Mouse (Mus musculus): ENCODE measurements around the gene Rpp14. TPM values are rescaled to one million over a fixed set of nuclear protein-coding genes. Genes with fewer than 3 reads are reported as not detected.
A peak's percentile ranks its signal among the peaks of the same experiment; 100 is the strongest.

Gene Rpp14
- 53.7 and 55.8 TPM in 2 replicates for polyA plus RNA-seq (2015; fragmentation: Nextera tagmentation; extraction: Ambion mirVana)

GRCm38 (mm10) chr14:8080165-8080679 lies at the start of gene Rpp14:
TSS of gene Rpp14 (plus strand) at chr14:8080367.
- Histone ChIP-seq H3K4me1 (peaks cover 13% of the 10 kb centered on the region), H3K9ac (peak within 1 kb of the TSS; percentile 88), H3K27me3 (no peaks in the 10 kb centered on the region), H3K9me3 (no peaks in the 10 kb centered on the region), H3K36me3 (peaks cover 17% of the 10 kb centered on the region), H3K4me2 (replicated peaks) (peak within 1 kb of the TSS; percentile 92), H3K4me3 (peak within 1 kb of the TSS; percentile 73), H3K27ac (peak within 1 kb of the TSS; percentile 96)
- ATAC-seq (ENCODE audit: low FRiP score, low read depth), result peak; percentile 95
- WGBS, result under 1% methylated on average over 47 of the region's 47 CpGs

DNA sequence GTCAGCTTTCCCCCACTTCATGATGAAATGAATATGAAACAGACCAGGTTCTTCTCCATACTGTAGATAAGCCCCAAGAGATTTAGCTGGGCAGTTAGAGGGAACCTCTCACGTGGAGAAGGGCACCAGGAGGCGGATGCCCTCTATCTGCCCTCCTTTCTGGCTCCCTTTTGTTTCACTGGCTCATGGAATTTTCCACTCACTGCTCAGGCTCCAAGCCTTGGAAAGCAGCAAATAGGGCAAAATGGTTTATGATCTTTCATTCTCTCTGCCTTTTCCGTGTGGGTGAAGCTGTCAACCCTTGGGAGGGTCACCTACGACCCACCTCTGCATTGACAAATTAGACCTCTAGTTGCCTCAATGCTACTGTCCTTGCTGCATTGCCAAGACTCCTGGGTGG lies 49.6 kb upstream of the Rpp14 start:
- Histone ChIP-seq H3K27ac (no peak overlapping the region), H3K4me3 (no peak overlapping the region), H3K36me3 (no peaks in the 10 kb centered on the region), H3K27me3 (no peaks in the 10 kb centered on the region), H3K4me1 (0 out of 2 replicates have a peak, but pooled peaks cover 8% of the 10 kb centered on the region), H3K4me2 (replicated peaks) (no peak overlapping the region), H3K9ac (no peak overlapping the region), H3K9me3 (no peaks in the 10 kb centered on the region)
- ATAC-seq (ENCODE audit: low FRiP score, low read depth), result no peak
- 66% methylated on average over 4 of the region's 4 CpGs for WGBS

DNA sequence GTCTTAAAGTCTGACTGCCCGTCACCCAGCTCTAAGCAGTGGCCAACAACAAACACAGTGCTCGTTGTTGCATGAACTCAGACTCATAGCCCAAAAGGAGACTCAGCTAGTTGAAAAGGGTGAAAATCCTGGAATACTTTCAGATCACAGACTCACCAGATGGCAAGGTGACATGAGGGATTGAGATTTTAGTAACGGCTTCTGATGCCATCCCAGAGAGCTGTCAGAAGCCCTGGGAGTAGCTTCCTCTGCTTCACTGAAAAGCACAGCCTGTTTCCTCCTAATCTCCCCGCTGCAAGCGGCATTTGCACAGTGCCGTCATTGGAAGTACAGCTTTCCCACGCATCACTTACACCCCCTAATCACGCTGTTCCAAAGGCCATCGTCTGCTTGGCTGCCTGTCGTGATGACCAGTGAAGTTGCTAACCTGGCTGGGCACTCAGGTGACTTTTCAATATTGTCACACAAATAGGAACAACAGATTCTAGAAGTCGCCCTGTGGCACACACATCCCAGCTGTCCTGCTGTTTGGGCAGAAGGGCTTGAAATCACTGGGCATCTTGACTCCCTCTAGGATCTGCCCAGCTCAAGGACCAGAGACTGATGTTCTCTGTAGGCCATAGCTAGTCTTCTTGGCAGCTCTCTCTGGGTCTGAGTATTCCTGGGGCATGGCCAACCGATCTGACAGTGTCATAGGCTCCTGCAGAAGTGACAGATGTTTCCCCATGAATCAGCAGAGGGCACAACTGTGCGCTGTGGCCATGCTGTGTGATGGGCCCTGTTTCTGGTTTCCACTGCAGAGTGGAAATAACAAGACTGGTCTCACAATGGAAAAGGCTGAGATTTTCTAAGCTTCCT lies 47.9 kb upstream of the Rpp14 start:
- H3K9me3 ChIP-seq, result no peaks in the 10 kb centered on the region
- 0 out of 2 replicates have a peak, but pooled peaks cover 8% of the 10 kb centered on the region for H3K4me1 ChIP-seq
- no peak overlapping the region for H3K9ac ChIP-seq
- WGBS, result 84% methylated on average over 13 of the region's 13 CpGs
- H3K4me2 ChIP-seq (replicated peaks), result no peak overlapping the region
- no peak overlapping the region for H3K27ac ChIP-seq
- no peak for ATAC-seq (ENCODE audit: low FRiP score, low read depth)
- no peaks in the 10 kb centered on the region for H3K27me3 ChIP-seq
- H3K36me3 ChIP-seq, result no peaks in the 10 kb centered on the region
- H3K4me3 ChIP-seq, result no peak overlapping the region

DNA sequence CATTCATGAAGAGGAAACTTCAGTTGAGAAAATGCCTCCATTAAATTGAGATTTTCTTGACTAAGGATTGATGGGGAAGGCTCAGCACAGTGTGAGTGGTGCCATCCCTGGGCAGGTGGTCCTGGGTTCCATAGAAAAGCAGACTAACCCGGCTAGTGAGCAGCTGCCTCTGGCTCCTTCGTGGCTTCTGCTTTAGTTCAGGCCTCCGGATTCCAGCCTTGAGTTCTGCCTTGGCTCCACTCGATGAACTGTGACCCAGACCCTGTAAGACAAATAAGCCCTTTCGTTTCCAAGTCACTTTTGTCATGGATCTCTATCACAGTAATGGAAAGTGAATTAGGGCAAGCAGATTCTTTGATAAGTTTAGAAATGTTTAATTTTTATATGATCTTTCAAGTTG lies 45.6 kb upstream of the Rpp14 start:
- no peak overlapping the region for H3K9ac ChIP-seq
- H3K9me3 ChIP-seq, result no peaks in the 10 kb centered on the region
- WGBS, result 79% methylated on average over 5 of the region's 5 CpGs
- 0 out of 2 replicates have a peak, but pooled peaks cover 5% of the 10 kb centered on the region for H3K4me1 ChIP-seq
- no peak overlapping the region for H3K27ac ChIP-seq
- ATAC-seq (ENCODE audit: low FRiP score, low read depth), result no peak
- H3K27me3 ChIP-seq, result no peaks in the 10 kb centered on the region
- H3K4me3 ChIP-seq, result no peak overlapping the region
- no peak overlapping the region for H3K4me2 ChIP-seq (replicated peaks)
- no peaks in the 10 kb centered on the region for H3K36me3 ChIP-seq

DNA sequence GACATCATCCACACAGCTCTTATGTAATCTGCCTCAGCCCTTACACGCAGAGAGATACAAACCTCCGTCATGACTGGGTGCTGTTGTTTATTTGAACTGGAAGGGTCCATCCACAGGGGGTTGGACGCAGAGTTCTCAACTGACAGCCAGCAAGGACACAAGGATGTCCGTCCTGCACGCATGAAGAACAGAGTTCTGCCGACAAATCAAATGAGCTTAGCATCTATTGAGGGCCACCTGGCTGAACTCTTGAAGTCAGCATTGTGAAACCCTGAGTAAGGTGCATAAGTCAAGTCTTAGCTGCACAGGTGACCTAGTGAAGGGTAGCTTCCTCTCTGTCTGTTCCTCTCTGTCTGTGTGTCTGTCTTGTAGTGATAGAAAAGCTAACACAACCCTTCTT lies 44.2 kb upstream of the Rpp14 start:
- H3K4me3 ChIP-seq, result no peak overlapping the region
- H3K4me1 ChIP-seq, result no peaks in the 10 kb centered on the region
- H3K27ac ChIP-seq, result no peak overlapping the region
- H3K27me3 ChIP-seq, result no peaks in the 10 kb centered on the region
- H3K9me3 ChIP-seq, result no peaks in the 10 kb centered on the region
- no peak for ATAC-seq (ENCODE audit: low FRiP score, low read depth)
- no peak overlapping the region for H3K4me2 ChIP-seq (replicated peaks)
- no peak overlapping the region for H3K9ac ChIP-seq
- WGBS, result 90% methylated on average over 6 of the region's 6 CpGs
- H3K36me3 ChIP-seq, result no peaks in the 10 kb centered on the region; the same call in 1 of the 2 replicates

GRCm38 (mm10) chr14:8036406-8036805 lies 43.8 kb upstream of the Rpp14 start:
- 72% methylated on average over 5 of the region's 5 CpGs for WGBS
- no peak overlapping the region for H3K27ac ChIP-seq
- no peaks in the 10 kb centered on the region for H3K9me3 ChIP-seq
- no peak for ATAC-seq (ENCODE audit: low FRiP score, low read depth)
- no peak overlapping the region for H3K9ac ChIP-seq
- H3K4me3 ChIP-seq, result no peak overlapping the region
- H3K4me2 ChIP-seq (replicated peaks), result no peak overlapping the region
- H3K4me1 ChIP-seq, result no peaks in the 10 kb centered on the region
- H3K36me3 ChIP-seq, result peaks cover 1% of the 10 kb centered on the region
- no peaks in the 10 kb centered on the region for H3K27me3 ChIP-seq

- Histone ChIP-seq H3K4me3 (no peak overlapping the region), H3K4me1 (no peaks in the 10 kb centered on the region), H3K27me3 (no peaks in the 10 kb centered on the region), H3K4me2 (replicated peaks) (no peak overlapping the region), H3K9ac (no peak overlapping the region), H3K27ac (no peak overlapping the region), H3K9me3 (no peaks in the 10 kb centered on the region), H3K36me3 (peaks cover 3% of the 10 kb centered on the region)
- ATAC-seq (ENCODE audit: low FRiP score, low read depth), result no peak
- 71% methylated on average over 5 of the region's 5 CpGs for WGBS
These were observed 42.0 kb upstream of the Rpp14 start for GRCm38 (mm10) chr14:8038150-8038549.

GRCm38 (mm10) chr14:8038791-8039448 lies 41.2 kb upstream of the Rpp14 start:
- Histone ChIP-seq H3K27ac (no peak overlapping the region), H3K4me3 (no peak overlapping the region), H3K4me2 (replicated peaks) (no peak overlapping the region), H3K4me1 (no peaks in the 10 kb centered on the region), H3K27me3 (no peaks in the 10 kb centered on the region), H3K9ac (no peak overlapping the region), H3K9me3 (no peaks in the 10 kb centered on the region), H3K36me3 (peaks cover 3% of the 10 kb centered on the region)
- 78% methylated on average over 7 of the region's 7 CpGs for WGBS
- no peak for ATAC-seq (ENCODE audit: low FRiP score, low read depth)

DNA sequence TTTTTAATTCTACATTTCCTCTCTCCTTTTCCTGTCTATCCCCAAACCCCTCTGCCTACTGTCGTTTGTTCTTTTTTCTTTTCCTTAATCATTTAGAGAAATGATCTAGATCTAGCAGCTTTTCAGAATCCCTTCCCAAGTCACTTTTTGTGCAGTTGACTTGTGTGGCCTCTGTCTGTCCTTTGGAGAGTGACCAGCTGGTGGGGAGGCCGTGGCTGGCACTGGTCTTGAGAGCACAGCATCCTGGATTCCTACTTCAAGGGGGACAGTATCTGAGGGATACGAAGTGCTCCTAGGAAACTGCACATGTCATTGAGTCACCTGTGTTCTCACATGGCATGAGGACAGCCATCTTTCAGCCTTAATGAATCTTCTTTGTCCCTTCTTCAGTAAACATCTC lies 40.0 kb upstream of the Rpp14 start:
- H3K36me3 ChIP-seq, result peaks cover 4% of the 10 kb centered on the region
- WGBS, result 78% methylated on average over 3 of the region's 3 CpGs
- no peak overlapping the region for H3K4me3 ChIP-seq
- H3K9ac ChIP-seq, result no peak overlapping the region
- no peaks in the 10 kb centered on the region for H3K4me1 ChIP-seq
- ATAC-seq (ENCODE audit: low FRiP score, low read depth), result no peak
- no peak overlapping the region for H3K4me2 ChIP-seq (replicated peaks)
- H3K9me3 ChIP-seq, result no peaks in the 10 kb centered on the region
- H3K27me3 ChIP-seq, result no peaks in the 10 kb centered on the region
- H3K27ac ChIP-seq, result no peak overlapping the region

DNA sequence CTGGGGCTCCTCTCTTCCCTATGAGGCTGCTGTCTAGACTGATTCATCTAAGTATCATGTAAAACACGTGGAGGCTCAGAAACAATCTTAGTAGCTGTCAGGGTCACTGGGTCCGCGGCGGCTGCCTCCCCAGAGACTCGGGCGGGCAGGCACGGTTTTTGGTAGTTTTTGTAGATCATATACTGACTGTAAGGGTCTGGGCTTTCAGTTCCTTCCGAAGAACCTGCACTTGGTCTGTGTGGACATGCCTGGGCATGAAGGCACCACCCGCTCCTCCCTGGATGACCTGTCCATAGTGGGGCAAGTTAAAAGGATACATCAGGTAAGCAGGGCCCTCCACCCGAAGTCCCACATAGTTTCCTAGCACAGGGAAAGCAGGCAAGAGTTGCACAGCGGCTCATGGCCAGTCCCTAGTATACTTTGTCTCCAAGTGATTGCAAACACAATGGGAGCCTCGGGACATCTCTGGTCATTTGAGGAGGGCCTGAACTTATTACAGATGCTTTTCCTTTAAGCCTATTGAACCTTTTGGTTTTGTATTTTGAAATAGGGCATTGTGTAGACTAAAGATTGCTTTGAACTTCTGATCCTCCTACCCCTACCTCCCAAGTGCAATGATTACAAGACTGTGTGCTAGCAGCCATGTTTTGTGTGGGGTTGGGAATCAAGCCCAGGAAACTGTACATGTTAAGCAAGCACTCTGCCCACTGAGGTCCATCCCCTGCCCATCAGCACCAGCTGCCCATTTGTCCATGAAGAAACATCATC lies 39.1 kb upstream of the Rpp14 start:
- H3K4me3 ChIP-seq, result no peak overlapping the region
- H3K27me3 ChIP-seq, result no peaks in the 10 kb centered on the region
- H3K4me2 ChIP-seq (replicated peaks), result no peak overlapping the region
- H3K27ac ChIP-seq, result no peak overlapping the region
- no peak overlapping the region for H3K9ac ChIP-seq
- ATAC-seq (ENCODE audit: low FRiP score, low read depth), result no peak
- H3K4me1 ChIP-seq, result no peaks in the 10 kb centered on the region
- WGBS, result 85% methylated on average over 12 of the region's 12 CpGs
- peaks cover 8% of the 10 kb centered on the region for H3K36me3 ChIP-seq
- H3K9me3 ChIP-seq, result no peaks in the 10 kb centered on the region

- ATAC-seq (ENCODE audit: low FRiP score, low read depth), result no peak
- 85% methylated on average over 2 of the region's 2 CpGs for WGBS
- H3K9ac ChIP-seq, result no peak overlapping the region
These were observed 38.0 kb upstream of the Rpp14 start for GRCm38 (mm10) chr14:8042120-8042519.

GRCm38 (mm10) chr14:8042577-8042976 lies 37.6 kb upstream of the Rpp14 start:
- Histone ChIP-seq H3K4me3 (no peak overlapping the region), H3K36me3 (peaks cover 12% of the 10 kb centered on the region), H3K27ac (no peak overlapping the region), H3K4me2 (replicated peaks) (no peak overlapping the region), H3K27me3 (no peaks in the 10 kb centered on the region), H3K9ac (no peak overlapping the region), H3K4me1 (no peaks in the 10 kb centered on the region), H3K9me3 (no peaks in the 10 kb centered on the region)
- WGBS, result 88% methylated on average over 9 of the region's 9 CpGs
- ATAC-seq (ENCODE audit: low FRiP score, low read depth), result no peak

More at GRCm38 (mm10) chr14:8042120-8042519, 38.0 kb upstream of the Rpp14 start:
- no peak overlapping the region for H3K27ac ChIP-seq
- no peaks in the 10 kb centered on the region for H3K27me3 ChIP-seq
- peaks cover 10% of the 10 kb centered on the region for H3K36me3 ChIP-seq
- no peak overlapping the region for H3K4me3 ChIP-seq
- H3K4me1 ChIP-seq, result no peaks in the 10 kb centered on the region
- H3K4me2 ChIP-seq (replicated peaks), result no peak overlapping the region
- no peaks in the 10 kb centered on the region for H3K9me3 ChIP-seq
